Mouse (Mus musculus): ENCODE results near the gene AC161166.1. TPM values are rescaled to one million over a fixed set of nuclear protein-coding genes. Genes with fewer than 3 reads are reported as not detected.
"Not testable (repeated sequence)": the region's sequence is repeated elsewhere in the genome, so short reads cannot be mapped to it uniquely, and the experiment has no call there.

The AC161166.1 gene
- total RNA-seq, 2 experiments from 2014 or later = not detected

DNA sequence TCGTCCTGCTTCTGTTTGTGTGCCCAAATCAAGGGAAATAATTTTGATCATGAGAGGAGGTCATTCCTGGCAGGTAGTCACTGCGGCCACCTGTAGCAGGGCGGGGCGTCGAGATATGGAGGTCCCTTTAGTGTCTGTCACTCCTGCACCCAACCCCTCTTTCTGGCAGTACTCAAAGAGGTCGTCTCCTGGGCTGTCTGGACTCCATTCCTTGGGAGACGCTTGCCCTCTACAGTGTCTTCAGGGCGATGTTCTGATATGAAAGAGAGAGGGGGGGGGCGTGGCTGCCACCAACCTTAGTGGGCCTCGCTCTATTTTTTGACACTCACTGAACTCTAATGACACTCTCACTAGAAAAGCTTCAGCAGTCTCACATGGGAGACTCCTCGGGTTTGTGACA, 17.3 kb upstream of the AC161166.1 start:
- DNase-seq = no peak
- intact Hi-C loops (cut with DNase I) = loop anchor here (1.0 kb wide), 1 partner anchor 18 kb away; no protein-coding TSS in a partner anchor

DNA sequence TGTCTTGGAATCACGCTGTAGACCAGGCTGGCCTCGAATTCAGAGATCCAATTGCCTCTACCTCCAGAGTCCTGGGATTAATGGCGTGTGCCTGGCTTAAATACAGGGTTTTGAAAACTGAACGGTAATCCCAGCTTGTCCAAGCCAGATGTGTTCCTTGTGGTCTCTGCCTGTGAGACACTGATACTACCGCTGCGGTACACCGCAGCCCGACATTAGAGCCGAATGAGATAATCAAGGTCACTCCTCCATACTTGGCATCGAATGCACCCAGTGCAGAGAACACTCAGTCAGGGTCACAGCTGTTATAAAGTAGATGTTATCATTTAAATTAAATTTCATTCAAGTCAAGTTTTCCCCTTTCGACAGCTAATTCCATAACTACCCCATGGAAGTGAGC, 16.6 kb upstream of the AC161166.1 start:
- intact Hi-C loops (cut with DNase I) = loop anchor here (1.0 kb wide), 1 partner anchor 18 kb away; no protein-coding TSS in a partner anchor

GRCm38 (mm10) chr7:24525686-24526420, 13.6 kb upstream of the AC161166.1 start:
- no peak for DNase-seq
- intact Hi-C loops (cut with DNase I) = no loop called here

More for the DNA sequence above, 16.6 kb upstream of the AC161166.1 start:
- DNase-seq = no peak

DNA sequence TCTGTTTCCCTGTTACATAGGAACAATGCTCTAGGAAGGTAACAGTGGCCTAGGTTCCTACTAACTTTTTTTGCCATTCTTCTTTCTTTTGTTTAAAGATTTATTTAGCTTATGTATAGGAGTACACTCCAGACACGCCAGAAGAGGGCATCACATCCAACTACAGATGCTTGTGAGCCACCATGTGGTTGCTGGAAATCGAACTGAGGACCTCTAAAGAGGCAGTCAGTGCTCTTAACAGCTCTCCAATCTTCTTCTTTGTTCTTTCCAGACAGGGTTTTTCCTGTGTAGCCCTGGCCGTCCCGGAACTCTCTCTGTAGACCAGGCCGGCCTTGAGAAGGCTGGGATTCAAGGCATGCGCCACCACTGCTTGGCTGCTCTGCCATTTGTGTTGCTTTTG, 12.7 kb upstream of the AC161166.1 start:
- no peak for DNase-seq
- intact Hi-C loops (cut with DNase I) = no loop called here

GRCm38 (mm10) chr7:24523723-24524122, 11.5 kb upstream of the AC161166.1 start:
- DNase-seq = no peak
- intact Hi-C loops (cut with DNase I) = no loop called here

GRCm38 (mm10) chr7:24522805-24523204, 10.6 kb upstream of the AC161166.1 start:
- intact Hi-C loops (cut with DNase I) = no loop called here
- no peak for DNase-seq

DNA sequence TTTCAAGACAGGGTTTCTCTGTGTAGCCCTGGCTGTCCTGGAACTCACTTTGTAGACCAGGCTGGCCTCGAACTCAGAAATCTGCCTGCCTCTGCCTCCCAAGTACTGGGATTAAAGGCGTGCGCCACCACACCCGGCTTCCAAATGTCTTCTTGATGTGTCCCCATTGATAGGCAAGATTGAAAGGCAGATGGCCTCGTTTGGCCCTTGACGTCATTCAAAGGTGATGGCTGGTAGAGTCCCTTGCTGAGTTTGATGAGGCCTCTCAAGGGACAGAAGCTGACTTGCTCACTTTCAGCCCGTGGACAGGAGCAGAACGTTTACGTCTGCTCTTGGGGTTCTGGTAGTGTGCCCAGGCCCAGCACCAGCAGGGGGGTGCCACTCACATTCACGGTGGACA, 7.8 kb upstream of the AC161166.1 start:
- intact Hi-C loops (cut with DNase I) = not testable (repeated sequence)

GRCm38 (mm10) chr7:24519130-24519529, 6.9 kb upstream of the AC161166.1 start:
- intact Hi-C loops (cut with DNase I) = loop anchor here (5.0 kb wide), 1 partner anchor 38 kb away; no protein-coding TSS in a partner anchor

More for the DNA sequence above, 7.8 kb upstream of the AC161166.1 start:
- not testable (repeated sequence) for DNase-seq

GRCm38 (mm10) chr7:24517654-24518053, 5.4 kb upstream of the AC161166.1 start:
- intact Hi-C loops (cut with DNase I) = loop anchor here (5.0 kb wide), 1 partner anchor 40 kb away; no protein-coding TSS in a partner anchor

More at GRCm38 (mm10) chr7:24519130-24519529, 6.9 kb upstream of the AC161166.1 start:
- no peak for DNase-seq

GRCm38 (mm10) chr7:24517077-24517476, 4.8 kb upstream of the AC161166.1 start:
- intact Hi-C loops (cut with DNase I) = loop anchor here (5.0 kb wide), 1 partner anchor 40 kb away; no protein-coding TSS in a partner anchor
- DNase-seq = no peak

More at GRCm38 (mm10) chr7:24517654-24518053, 5.4 kb upstream of the AC161166.1 start:
- no peak for DNase-seq

GRCm38 (mm10) chr7:24516319-24516718, 4.1 kb upstream of the AC161166.1 start:
- not testable (repeated sequence) for DNase-seq
- intact Hi-C loops (cut with DNase I) = loop anchor here (5.0 kb wide), 1 partner anchor 41 kb away; no protein-coding TSS in a partner anchor

- intact Hi-C loops (cut with DNase I) = loop anchor here (2.0 to 5.0 kb wide), 4 partner anchors 23 to 65 kb away; partner anchors contain the start of genes Irgq, Pinlyp and Xrcc1
- no peak for DNase-seq
Observed at GRCm38 (mm10) chr7:24507726-24508114, 4.5 kb downstream of the AC161166.1 start.

DNA sequence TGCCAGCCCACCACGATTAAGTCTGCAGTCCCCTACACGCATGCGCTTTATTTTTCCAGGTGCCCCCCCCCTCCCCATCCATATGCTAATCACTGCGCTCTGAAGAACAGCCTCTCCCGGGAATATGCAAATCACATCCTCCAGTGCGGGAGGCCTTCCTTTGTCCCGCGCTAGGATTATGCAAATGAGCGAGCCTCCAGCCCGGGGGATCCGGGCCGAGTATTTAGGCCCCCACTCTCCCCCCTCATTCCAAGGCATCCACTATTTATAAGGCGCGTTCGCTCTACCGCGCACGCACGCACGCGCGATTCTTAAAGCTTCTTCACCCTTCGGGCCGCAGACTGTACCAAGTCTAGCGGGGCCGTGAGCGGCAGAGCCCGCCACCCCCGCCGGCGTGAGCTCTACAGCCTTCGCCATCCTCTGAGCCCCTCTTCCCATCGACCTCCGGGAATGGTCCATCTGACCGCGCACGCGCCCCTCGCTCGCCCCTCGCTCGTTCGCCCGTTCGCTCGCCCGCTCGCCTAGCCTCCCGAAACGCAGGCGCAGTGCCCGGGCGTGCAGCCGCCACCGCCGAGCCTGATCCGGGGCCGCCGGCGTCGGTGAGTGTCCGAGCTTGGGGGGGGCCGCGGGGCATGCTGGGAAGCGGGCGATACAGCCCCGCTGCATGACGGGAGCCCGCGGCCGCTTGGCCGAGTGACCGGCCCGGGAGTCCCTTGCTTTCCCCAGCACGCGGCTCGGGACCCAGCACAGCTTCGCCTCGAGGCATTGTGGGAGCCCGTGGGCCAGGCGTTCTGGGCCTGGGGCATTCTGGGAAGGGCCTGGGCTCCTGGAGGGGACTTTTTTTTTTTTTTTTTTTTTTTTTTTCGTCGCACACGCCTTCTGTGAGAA, 5.2 kb downstream of the AC161166.1 start, which contains the start of gene Zfp428:
Gene Zfp428 (plus strand): TSS at position 169 of the 888 bp plus-strand sequence.
- intact Hi-C loops (cut with DNase I) = loop anchor here (2.0 to 5.0 kb wide), 4 partner anchors 24 to 65 kb away; partner anchors contain the start of genes Irgq, Pinlyp and Xrcc1
- DNase-seq = peak; percentile 87 to 91

- DNase-seq = peak; percentile 49 to 56
- intact Hi-C loops (cut with DNase I) = loop anchor here (2.0 to 5.0 kb wide), 4 partner anchors 24 to 64 kb away; partner anchors contain the start of genes Irgq, Pinlyp and Xrcc1
Observed at GRCm38 (mm10) chr7:24506476-24506837, 5.8 kb downstream of the AC161166.1 start.

DNA sequence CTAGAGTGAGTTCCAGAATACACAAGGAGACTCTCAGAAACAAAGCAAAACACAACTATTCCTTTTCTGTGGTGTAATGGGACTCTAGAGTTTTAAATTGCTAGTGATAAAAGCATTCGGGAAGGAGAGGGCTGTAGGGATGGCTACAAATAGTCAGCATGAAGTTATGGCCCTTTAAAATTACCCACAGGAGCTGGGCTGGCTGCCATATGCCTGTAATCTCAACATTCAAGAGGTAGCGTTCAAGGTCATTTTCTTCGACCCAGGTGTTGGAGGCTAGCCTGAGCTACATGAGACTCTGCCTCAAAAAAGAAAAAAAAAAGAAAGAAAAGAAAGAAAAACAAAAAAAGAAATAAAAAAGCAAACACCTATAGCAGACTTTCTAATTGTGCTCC, 6.2 kb downstream of the AC161166.1 start:
- intact Hi-C loops (cut with DNase I) = loop anchor here (2.0 to 5.0 kb wide), 4 partner anchors 25 to 64 kb away; partner anchors contain the start of genes Irgq, Pinlyp and Xrcc1
- no peak for DNase-seq

- intact Hi-C loops (cut with DNase I) = loop anchor here (2.0 to 5.0 kb wide), 4 partner anchors 25 to 63 kb away; partner anchors contain the start of genes Irgq, Pinlyp and Xrcc1
- DNase-seq = no peak
Observed at GRCm38 (mm10) chr7:24505447-24506064, 6.7 kb downstream of the AC161166.1 start.

- no peak for DNase-seq
- intact Hi-C loops (cut with DNase I) = loop anchor here (5.0 kb wide), 1 partner anchor 63 kb away; no protein-coding TSS in a partner anchor
Observed at GRCm38 (mm10) chr7:24504868-24505267, 7.4 kb downstream of the AC161166.1 start.

DNA sequence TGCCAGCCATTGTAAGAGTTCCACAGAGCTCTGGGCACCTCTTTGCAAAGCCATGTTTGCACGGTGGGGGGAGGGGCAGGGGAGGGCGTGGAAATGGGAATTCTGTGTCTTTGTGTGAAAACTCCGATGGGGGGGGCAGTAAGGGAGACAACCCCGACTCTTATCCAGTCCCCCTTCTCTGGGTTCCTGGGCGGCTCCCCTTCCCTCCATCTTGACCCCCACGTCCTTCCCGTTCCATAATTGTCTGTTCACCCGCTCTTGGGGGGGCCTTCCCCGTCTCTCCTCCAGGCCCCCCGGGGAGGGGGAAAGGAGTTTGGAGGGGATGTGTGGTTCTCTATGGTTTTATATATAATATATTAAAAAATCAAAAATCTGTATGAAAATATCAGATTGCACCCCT, 8.3 kb downstream of the AC161166.1 start:
- no peak for DNase-seq
- intact Hi-C loops (cut with DNase I) = no loop called here

DNA sequence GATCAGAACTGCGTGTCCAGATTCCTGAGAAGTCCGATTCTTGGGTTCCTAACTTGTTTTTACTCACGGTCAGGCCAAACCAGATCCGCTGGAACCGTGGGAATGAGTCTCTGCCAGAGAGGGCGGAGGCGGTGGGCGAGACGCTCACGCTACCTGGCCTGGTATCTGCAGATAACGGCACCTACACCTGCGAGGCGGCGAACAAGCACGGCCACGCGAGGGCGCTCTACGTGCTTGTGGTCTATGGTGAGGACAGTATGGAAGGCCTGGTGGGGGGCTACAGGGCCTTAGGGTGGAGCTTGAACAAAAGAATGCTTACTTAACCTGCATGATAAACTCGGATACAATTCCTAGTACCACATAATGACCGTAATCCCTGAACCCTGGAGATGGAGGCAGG, 10.8 kb downstream of the AC161166.1 start:
- DNase-seq = peak in 1 of 2 experiments; percentile 31
- intact Hi-C loops (cut with DNase I) = no loop called here

- intact Hi-C loops (cut with DNase I) = no loop called here
- peak in 1 of 2 experiments; percentile 25 for DNase-seq
Observed at GRCm38 (mm10) chr7:24500929-24501328, 11.3 kb downstream of the AC161166.1 start.
